ENCODE assay signal across 23 mouse cellular contexts in genomic region chr14:79990547-79990946, GRCm38 (mm10). TPM values are rescaled to one million over a fixed set of nuclear protein-coding genes. Genes with fewer than 3 reads are reported as not detected.
A peak's percentile ranks its signal among the peaks of the same experiment; 100 is the strongest.
DNase-seq lines count a peak whose midpoint lies in the region; ATAC-seq and TF ChIP-seq lines count a peak whose summit lies in the region.
"Had no signal": no experiment of that assay in that cellular context is flagged by ENCODE, and none has a peak within 500 bp of the region (broad histone marks: within the 10 kb centered on the region; RNA-seq: fewer than 3 reads in every experiment).

No protein-coding gene starts in this region.

- H3K9me3 ChIP-seq in heart, embryonic 12.5 days (replicated peaks): no peaks in the 10 kb centered on the region
- H3K9me3 ChIP-seq in kidney, embryonic 16.5 days (ENCODE audit: low read length): no peaks in the 10 kb centered on the region
- no peaks in the 10 kb centered on the region for H3K9me3 ChIP-seq in stomach, postnatal 0 days (ENCODE audit: control insufficient read depth, low read length)
- H3K9me3 ChIP-seq in hindbrain, embryonic 16.5 days (ENCODE audit: control insufficient read depth, low read length): no peaks in the 10 kb centered on the region
- H3K9me3 ChIP-seq: forebrain, embryonic 15.5 days; heart, embryonic 10.5 days; hindbrain, embryonic 12.5 days; hindbrain, embryonic 15.5 days had no signal

- no peaks in the 10 kb centered on the region for H3K27me3 ChIP-seq in heart, embryonic 12.5 days (replicated peaks)
- no peaks in the 10 kb centered on the region for H3K27me3 ChIP-seq in kidney, embryonic 16.5 days (ENCODE audit: insufficient read depth, low read length)
- H3K27me3 ChIP-seq in stomach, postnatal 0 days (ENCODE audit: control insufficient read depth, insufficient read depth, low read length): no peaks in the 10 kb centered on the region
- no peaks in the 10 kb centered on the region for H3K27me3 ChIP-seq in hindbrain, embryonic 16.5 days (replicated peaks; ENCODE audit: control insufficient read depth, insufficient read depth, low read length)
- H3K27me3 ChIP-seq: forebrain, embryonic 15.5 days; hindbrain, embryonic 12.5 days; hindbrain, embryonic 15.5 days had no signal

- no peak for TF ChIP-seq CTCF in stomach, postnatal 0 days (IDR thresholded peaks at IDR 0.05; ENCODE audit: low read depth)

- no peak for TF ChIP-seq EP300 in stomach, postnatal 0 days (optimal IDR thresholded peaks at IDR 0.05)

- H3K4me1 ChIP-seq in heart, embryonic 12.5 days (replicated peaks): no peaks in the 10 kb centered on the region
- H3K4me1 ChIP-seq in kidney, embryonic 16.5 days (ENCODE audit: insufficient read depth, low read length): peaks cover 22% of the 10 kb centered on the region
- H3K4me1 ChIP-seq in stomach, postnatal 0 days (replicated peaks; ENCODE audit: control insufficient read depth, insufficient read depth): 0 out of 2 replicates have a peak, but pooled peaks cover 3% of the 10 kb centered on the region
- no peaks in the 10 kb centered on the region for H3K4me1 ChIP-seq in hindbrain, embryonic 16.5 days (ENCODE audit: control insufficient read depth, insufficient read depth, low read depth, low read length)
- H3K4me1 ChIP-seq: forebrain, embryonic 15.5 days; heart, embryonic 10.5 days; hindbrain, embryonic 12.5 days; hindbrain, embryonic 15.5 days had no signal

- H3K27ac ChIP-seq in heart, embryonic 12.5 days (ENCODE audit: poor library complexity, severe bottlenecking): no peak overlapping the region
- H3K27ac ChIP-seq in kidney, embryonic 16.5 days (ENCODE audit: low read length): no peak overlapping the region
- no peak overlapping the region for H3K27ac ChIP-seq in stomach, postnatal 0 days (replicated peaks)
- no peak overlapping the region for H3K27ac ChIP-seq in hindbrain, embryonic 16.5 days (ENCODE audit: low read depth, low read length)
- H3K27ac ChIP-seq: forebrain, embryonic 15.5 days; heart, adult 2 months; heart, embryonic 10.5 days; hindbrain, embryonic 12.5 days; hindbrain, embryonic 15.5 days had no signal

- no peaks in the 10 kb centered on the region for H3K36me3 ChIP-seq in heart, embryonic 12.5 days
- no peaks in the 10 kb centered on the region for H3K36me3 ChIP-seq in kidney, embryonic 16.5 days (ENCODE audit: insufficient read depth, low read length)
- no peaks in the 10 kb centered on the region for H3K36me3 ChIP-seq in stomach, postnatal 0 days (ENCODE audit: control insufficient read depth, insufficient read depth, low read length)
- no peaks in the 10 kb centered on the region for H3K36me3 ChIP-seq in hindbrain, embryonic 16.5 days (ENCODE audit: control insufficient read depth, insufficient read depth, low read length)
- H3K36me3 ChIP-seq: forebrain, embryonic 15.5 days; heart, embryonic 10.5 days; hindbrain, embryonic 12.5 days; hindbrain, embryonic 15.5 days had no signal

- WGBS in heart, embryonic 12.5 days: 67% methylated on average over 5 of the region's 5 CpGs
- 45% methylated on average over 5 of the region's 5 CpGs for WGBS in kidney, embryonic 16.5 days
- WGBS in stomach, postnatal 0 days: 43% methylated on average over 5 of the region's 5 CpGs
- 63% methylated on average over 5 of the region's 5 CpGs for WGBS in hindbrain, embryonic 16.5 days

- ATAC-seq in heart, embryonic 12.5 days (ENCODE audit: insufficient number of reproducible peaks, low FRiP score): no peak
- 0 out of 2 replicates have a peak, but pooled peaks have one; percentile 28 for ATAC-seq in kidney, embryonic 16.5 days (ENCODE audit: low FRiP score, low TSS enrichment)
- 0 out of 2 replicates have a peak, but pooled peaks have one; percentile 21 for ATAC-seq in stomach, postnatal 0 days (ENCODE audit: low FRiP score, low TSS enrichment)
- no peak for ATAC-seq in hindbrain, embryonic 16.5 days
- ATAC-seq in erythroid progenitor cell, adult 5-6 weeks (replicated peaks; ENCODE audit: low FRiP score, poor library complexity, severe bottlenecking): no peak
- ATAC-seq: activated CD4-positive, CD25-positive, alpha-beta regulatory T cell, adult 4 months; forebrain, embryonic 15.5 days had no signal

- peak; percentile 41 for DNase-seq in heart, adult 11 months
- peak; percentile 26 to 42 for DNase-seq in kidney, adult 8-10 months
- no peak for DNase-seq in kidney, postnatal 10 days
- no peak for DNase-seq in stomach, postnatal 0 days (ENCODE audit: low spot score)
- DNase-seq: adrenal gland, adult 8-10 months; adrenal gland, postnatal 25 days; cerebellum, adult 11-12 months; cerebellum, adult 9-10 months; cerebellum, postnatal 14 days; gastrocnemius, postnatal 25 days; heart, adult 2 months had no signal

- no peak overlapping the region for H3K9ac ChIP-seq in heart, embryonic 12.5 days
- no peak overlapping the region for H3K9ac ChIP-seq in kidney, embryonic 16.5 days (replicated peaks; ENCODE audit: low read length)
- H3K9ac ChIP-seq in stomach, postnatal 0 days (ENCODE audit: low read length): no peak overlapping the region
- no peak overlapping the region for H3K9ac ChIP-seq in hindbrain, embryonic 16.5 days (ENCODE audit: low read depth, low read length)
- H3K9ac ChIP-seq: forebrain, embryonic 15.5 days; hindbrain, embryonic 12.5 days; hindbrain, embryonic 15.5 days had no signal

- no peak overlapping the region for H3K4me2 ChIP-seq in heart, embryonic 12.5 days
- H3K4me2 ChIP-seq in kidney, embryonic 16.5 days (replicated peaks; ENCODE audit: low read depth, low read length): no peak overlapping the region
- H3K4me2 ChIP-seq in stomach, postnatal 0 days (replicated peaks; ENCODE audit: low read depth): no peak overlapping the region
- no peak overlapping the region for H3K4me2 ChIP-seq in hindbrain, embryonic 16.5 days (ENCODE audit: low read length)
- H3K4me2 ChIP-seq: forebrain, embryonic 15.5 days; hindbrain, embryonic 12.5 days; hindbrain, embryonic 15.5 days had no signal

- no peak overlapping the region for H3K4me3 ChIP-seq in heart, embryonic 12.5 days
- no peak overlapping the region for H3K4me3 ChIP-seq in kidney, embryonic 16.5 days (ENCODE audit: low read length)
- H3K4me3 ChIP-seq in stomach, postnatal 0 days (ENCODE audit: low read depth, low read length): no peak overlapping the region
- H3K4me3 ChIP-seq in hindbrain, embryonic 16.5 days (ENCODE audit: low read length): no peak overlapping the region
- H3K4me3 ChIP-seq: forebrain, embryonic 15.5 days; heart, adult 2 months; heart, embryonic 10.5 days; hindbrain, embryonic 12.5 days; hindbrain, embryonic 15.5 days had no signal

RNA-seq across cellular contexts. Expression of gene Olfm4, which starts 6.7 kb away (rescaled TPM):
- polyA plus RNA-seq in heart, embryonic 12.5 days (2016; fragmentation: Nextera tagmentation; extraction: Ambion mirVana): 0.18 and 0.21 TPM in 2 replicates
- 1.8 and 1.9 TPM in 2 replicates for polyA plus RNA-seq in kidney, embryonic 16.5 days (2015; fragmentation: Nextera tagmentation; extraction: Ambion mirVana)
- 82.9 and 94.5 TPM in 2 replicates for polyA plus RNA-seq in stomach, postnatal 0 days (2015; fragmentation: Nextera tagmentation; extraction: Ambion mirVana)
- polyA plus RNA-seq in hindbrain, embryonic 16.5 days (2015; fragmentation: Nextera tagmentation; extraction: Ambion mirVana): 1.2 TPM in 2 replicates
- total RNA-seq in erythroid progenitor cell, adult 5-6 weeks (2015; ENCODE audit: low replicate concordance): 14.7 and 18.0 TPM in 2 replicates
- total RNA-seq in erythroid progenitor cell, adult 5-6 weeks (2017; ENCODE audit: low replicate concordance): 8.1 and 10.1 TPM in 2 replicates
- total RNA-seq: adrenal gland, adult 8-10 months; adrenal gland, postnatal 25 days; ES-E14; gastrocnemius, adult 8-10 months; gastrocnemius, postnatal 25 days; heart, adult 2 months; heart, postnatal 25 days had no signal
- polyA plus RNA-seq: activated CD4-positive, CD25-positive, alpha-beta regulatory T cell, adult 4 months; heart, adult 2 months had no signal

Comparison
In these comparisons a context has a peak if more than half of its experiments do, and no peak if none do; other contexts are left out.
1. DNase-seq: peak in heart, adult 11 months (single experiment) and kidney, adult 8-10 months (2 of 2); none in kidney, postnatal 10 days (single experiment) and stomach, postnatal 0 days (single experiment).
2. ATAC-seq: peak in kidney, embryonic 16.5 days (single experiment) and stomach, postnatal 0 days (single experiment); none in heart, embryonic 12.5 days (single experiment), hindbrain, embryonic 16.5 days (single experiment) and erythroid progenitor cell, adult 5-6 weeks (single experiment).
3. RNA of gene Olfm4, which starts 6.7 kb away (polyA plus RNA-seq): 82.9 to 94.5 TPM in stomach, postnatal 0 days; 1.8 to 1.9 TPM in kidney, embryonic 16.5 days, 1.2 TPM in hindbrain, embryonic 16.5 days and 0.18 to 0.21 TPM in heart, embryonic 12.5 days; every median in the first group is over 10 times any median in the second.